In the genomic region with DNA sequence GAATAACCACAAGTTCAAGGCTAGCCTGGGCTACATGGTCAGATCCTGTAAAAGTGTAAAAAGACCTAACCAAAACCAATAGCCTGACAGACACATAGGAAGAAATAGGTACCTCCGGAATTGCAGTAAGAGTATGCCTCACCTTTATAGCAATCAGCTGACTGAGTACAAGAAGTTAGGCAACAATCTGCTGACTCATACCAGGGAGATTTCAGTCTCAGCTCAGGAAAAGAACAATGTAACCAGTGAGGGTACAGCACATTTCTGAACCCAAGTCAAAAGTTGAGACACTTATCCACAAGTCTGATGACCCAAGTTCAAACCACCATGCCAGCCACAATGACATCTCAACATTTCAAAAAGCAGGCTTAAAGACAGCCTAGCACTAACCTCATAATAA, we compare ENCODE assay signal across 24 mouse cellular contexts. TPM values are rescaled to one million over a fixed set of nuclear protein-coding genes. Genes with fewer than 3 reads are reported as not detected.
DNase-seq lines count a peak whose midpoint lies in the region; ATAC-seq and TF ChIP-seq lines count a peak whose summit lies in the region.
"Had no signal": no experiment of that assay in that cellular context is flagged by ENCODE, and none has a peak within 500 bp of the region (broad histone marks: within the 10 kb centered on the region; RNA-seq: fewer than 3 reads in every experiment).

No protein-coding gene starts in this region.

- DNase-seq in lung, postnatal 36 days = peak; percentile 52
- no peak for DNase-seq in lung, postnatal 4 days
- no peak for DNase-seq in layer of hippocampus, postnatal 10 days (ENCODE audit: low spot score in 2 of 2)
- DNase-seq in thymus, postnatal 25 days = no peak
- no peak for DNase-seq in cerebellum, postnatal 36 days
- DNase-seq in ovary, postnatal 14 days (ENCODE audit: low spot score) = no peak
- DNase-seq: cerebellum, adult 9-10 months; forebrain, postnatal 0 days; heart, adult 11 months; heart, postnatal 14 days; kidney, adult 11 months; layer of hippocampus, postnatal 36 days; lung, embryonic 14.5 days; right cerebral cortex, postnatal 25 days; thymus, adult 2 months had no signal

- 43% methylated on average over 1 of the region's 1 CpGs for WGBS in bone marrow, adult 2 months
- WGBS in intestine, embryonic 16.5 days = 88% methylated on average over 1 of the region's 1 CpGs

- no peaks in the 10 kb centered on the region for H3K27me3 ChIP-seq in intestine, embryonic 16.5 days (replicated peaks; ENCODE audit: control insufficient read depth, insufficient read depth, low read length)
- H3K27me3 ChIP-seq: embryonic facial prominence, embryonic 13.5 days; heart, embryonic 12.5 days; hindbrain, embryonic 13.5 days; midbrain, embryonic 15.5 days; stomach, embryonic 15.5 days had no signal

- peaks cover 1% of the 10 kb centered on the region for H3K4me1 ChIP-seq in bone marrow, adult 2 months (ENCODE audit: control insufficient read depth, insufficient read depth, low read length)
- H3K4me1 ChIP-seq in intestine, embryonic 16.5 days (ENCODE audit: control insufficient read depth, insufficient read depth, low read length) = peaks cover 5% of the 10 kb centered on the region; the same call in 1 of the 2 replicates
- H3K4me1 ChIP-seq: stomach, embryonic 15.5 days had no signal

- no peak overlapping the region for H3K9ac ChIP-seq in intestine, embryonic 16.5 days (ENCODE audit: low read depth, low read length)
- H3K9ac ChIP-seq: embryonic facial prominence, embryonic 13.5 days; forebrain, postnatal 0 days; heart, embryonic 12.5 days; hindbrain, embryonic 13.5 days; lung, embryonic 14.5 days; midbrain, embryonic 15.5 days; stomach, embryonic 15.5 days had no signal

- no peak overlapping the region for H3K4me2 ChIP-seq in intestine, embryonic 16.5 days (ENCODE audit: low read depth, low read length)
- H3K4me2 ChIP-seq: embryonic facial prominence, embryonic 13.5 days; heart, embryonic 12.5 days; hindbrain, embryonic 13.5 days; lung, embryonic 14.5 days; midbrain, embryonic 15.5 days; stomach, embryonic 15.5 days had no signal

- TF ChIP-seq CTCF in bone marrow, adult 2 months (IDR thresholded peaks at IDR 0.05; ENCODE audit: control insufficient read depth, insufficient read depth, low read length) = no peak

- TF ChIP-seq POLR2A in bone marrow, adult 2 months (IDR thresholded peaks at IDR 0.05; ENCODE audit: borderline replicate concordance, control insufficient read depth, low read depth, low read length) = no peak

- peaks cover 11% of the 10 kb centered on the region; the same call in 1 of the 2 replicates for H3K36me3 ChIP-seq in intestine, embryonic 16.5 days (ENCODE audit: control insufficient read depth, insufficient read depth, low read length)

- ATAC-seq in intestine, embryonic 16.5 days = peak; percentile 69
- ATAC-seq: forebrain, postnatal 0 days; midbrain, embryonic 15.5 days had no signal

- H3K27ac ChIP-seq in bone marrow, adult 2 months (ENCODE audit: control insufficient read depth, insufficient read depth, low read depth, low read length, poor library complexity) = peak overlapping the region; percentile 21; the same call in 1 of the 2 replicates
- no peak overlapping the region for H3K27ac ChIP-seq in intestine, embryonic 16.5 days (ENCODE audit: low read length)
- H3K27ac ChIP-seq: embryonic facial prominence, embryonic 13.5 days; forebrain, embryonic 10.5 days; hindbrain, embryonic 13.5 days; midbrain, embryonic 15.5 days; stomach, embryonic 15.5 days had no signal

- no peak overlapping the region for H3K4me3 ChIP-seq in bone marrow, adult 2 months (replicated peaks; ENCODE audit: control insufficient read depth, low read depth, low read length)
- H3K4me3 ChIP-seq in intestine, embryonic 16.5 days (ENCODE audit: low read length) = no peak overlapping the region
- H3K4me3 ChIP-seq: embryonic facial prominence, embryonic 13.5 days; forebrain, embryonic 10.5 days; heart, embryonic 12.5 days; hindbrain, embryonic 13.5 days; midbrain, embryonic 15.5 days; myocyte; stomach, embryonic 15.5 days had no signal

- H3K9me3 ChIP-seq in intestine, embryonic 16.5 days (ENCODE audit: control insufficient read depth, low read length) = no peaks in the 10 kb centered on the region
- H3K9me3 ChIP-seq: embryonic facial prominence, embryonic 13.5 days; forebrain, embryonic 10.5 days; heart, embryonic 12.5 days; hindbrain, embryonic 13.5 days; midbrain, embryonic 15.5 days; stomach, embryonic 15.5 days had no signal

RNA-seq across cellular contexts. Expression of a gene that starts 2.8 kb away (rescaled TPM):
- 42.7 and 56.8 TPM in 2 replicates for polyA plus RNA-seq in bone marrow, adult 2 months (2011; ENCODE audit: insufficient read depth, insufficient read length, low replicate concordance, missing spikeins)
- 64.9 and 69.1 TPM in 2 replicates for polyA plus RNA-seq in intestine, embryonic 16.5 days (2015; fragmentation: Nextera tagmentation; extraction: Ambion mirVana)
- 10 to 100 TPM; 67.2 to 69.7 TPM for total RNA-seq in layer of hippocampus, postnatal 10 days (2021)

RNA-seq across cellular contexts. Expression of a gene that starts 6.1 kb away (rescaled TPM):
- 4.2 and 13.0 TPM in 2 replicates for polyA plus RNA-seq in bone marrow, adult 2 months (2011; ENCODE audit: insufficient read depth, insufficient read length, low replicate concordance, missing spikeins)
- 85.9 and 88.1 TPM in 2 replicates for polyA plus RNA-seq in intestine, embryonic 16.5 days (2015; fragmentation: Nextera tagmentation; extraction: Ambion mirVana)
- 10 to 100 TPM; 31.5 to 32.8 TPM for total RNA-seq in layer of hippocampus, postnatal 10 days (2021)

RNA-seq across cellular contexts. Expression of a gene that starts 53.2 kb away (rescaled TPM):
- 122 and 128 TPM in 2 replicates for polyA plus RNA-seq in bone marrow, adult 2 months (2011; ENCODE audit: insufficient read depth, insufficient read length, low replicate concordance, missing spikeins)
- 176 and 191 TPM in 2 replicates for polyA plus RNA-seq in intestine, embryonic 16.5 days (2015; fragmentation: Nextera tagmentation; extraction: Ambion mirVana)
- 10 to 100 TPM; 65.9 to 69.4 TPM for total RNA-seq in layer of hippocampus, postnatal 10 days (2021)

RNA-seq across cellular contexts. Expression of a gene that starts 55.2 kb away (rescaled TPM):
- polyA plus RNA-seq in bone marrow, adult 2 months (2011; ENCODE audit: insufficient read depth, insufficient read length, low replicate concordance, missing spikeins) = 12.0 and 17.7 TPM in 2 replicates
- polyA plus RNA-seq in intestine, embryonic 16.5 days (2015; fragmentation: Nextera tagmentation; extraction: Ambion mirVana) = 15.9 TPM in 2 replicates
- 10 to 100 TPM; 10.4 to 11.2 TPM for total RNA-seq in layer of hippocampus, postnatal 10 days (2021)
